Mouse (Mus musculus) 3134 (cell line): Measurements from ENCODE around the gene Mmachc.

Experiments
- DNase-seq: peaks from one replicate; pipeline ENCODE4 v3.0.0-alpha.2; 2011; ENCODE audit warnings: low spot score; ENCODE audit not compliant: insufficient read length; ENCODE audit errors: extremely low read depth

The Mmachc gene

GRCm38 (mm10) chr4:116708201-116708764, at the start of gene Mmachc, which contains the start of gene Ccdc163:
Mmachc (minus strand) TSS chr4:116708406.
Ccdc163 (plus strand) TSS chr4:116708509.
- DNase-seq = peak; percentile 85

- DNase-seq = no peak
Measured at GRCm38 (mm10) chr4:116749750-116750149, 41.5 kb upstream of the Mmachc start.

- DNase-seq = no peak
Measured at GRCm38 (mm10) chr4:116738972-116739751, 31.0 kb upstream of the Mmachc start.

GRCm38 (mm10) chr4:116734996-116735395, 26.8 kb upstream of the Mmachc start:
- DNase-seq = no peak

GRCm38 (mm10) chr4:116732355-116732754, 24.1 kb upstream of the Mmachc start:
- no peak for DNase-seq

- DNase-seq = no peak
Measured at GRCm38 (mm10) chr4:116731077-116731476, 22.9 kb upstream of the Mmachc start.

GRCm38 (mm10) chr4:116729532-116729931, 21.3 kb upstream of the Mmachc start:
- DNase-seq = no peak

GRCm38 (mm10) chr4:116727401-116727800, 19.2 kb upstream of the Mmachc start:
- DNase-seq = no peak

GRCm38 (mm10) chr4:116725444-116725843, 17.2 kb upstream of the Mmachc start:
- DNase-seq = peak; percentile 21

- no peak for DNase-seq
Measured at GRCm38 (mm10) chr4:116722230-116722629, 14.0 kb upstream of the Mmachc start.

- DNase-seq = no peak
Measured at GRCm38 (mm10) chr4:116721098-116721628, 13.0 kb upstream of the Mmachc start.

- DNase-seq = peak; percentile 98
Measured at GRCm38 (mm10) chr4:116720343-116721097, 12.3 kb upstream of the Mmachc start, which contains the start of gene Tesk2. Tesk2 (plus strand) TSS chr4:116720948.

- DNase-seq = peak; percentile 32
Measured at GRCm38 (mm10) chr4:116719396-116719795, 11.2 kb upstream of the Mmachc start.

- DNase-seq = no peak
Measured at GRCm38 (mm10) chr4:116712536-116712935, 4.3 kb upstream of the Mmachc start.

GRCm38 (mm10) chr4:116710154-116710553, 1.9 kb upstream of the Mmachc start:
- DNase-seq = no peak

- DNase-seq = no peak
Measured at GRCm38 (mm10) chr4:116708791-116709390, 685 bp upstream of the Mmachc start.

GRCm38 (mm10) chr4:116707666-116708065, 540 bp downstream of the Mmachc start:
- DNase-seq = no peak

GRCm38 (mm10) chr4:116703804-116704203, 4.4 kb downstream of the Mmachc start:
- no peak for DNase-seq

- DNase-seq = no peak
Measured at GRCm38 (mm10) chr4:116700964-116701363, 7.2 kb downstream of the Mmachc start.

- no peak for DNase-seq
Measured at GRCm38 (mm10) chr4:116698693-116699342, 9.4 kb downstream of the Mmachc start.
